Mouse (Mus musculus) bone marrow, adult 2 months (tissue): ENCODE measurements around the gene D630036H23Rik. TPM values are rescaled to one million over a fixed set of nuclear protein-coding genes. Genes with fewer than 3 reads are reported as not detected.
"Not testable (repeated sequence)": the region's sequence is repeated elsewhere in the genome, so short reads cannot be mapped to it uniquely, and the experiment has no call there.

Source experiments
- H3K27ac ChIP-seq: fragments of 200-500 bp; 2 replicates; pipeline ENCODE4 v1.5.1; 2012; ENCODE audit warnings: low read depth, mild to moderate bottlenecking, control low read depth, inconsistent platforms, low read length; ENCODE audit not compliant: control insufficient read depth, poor library complexity, insufficient read depth
- H3K4me1 ChIP-seq: fragments of 200-500 bp; 2 replicates; pipeline ENCODE4 v1.6.1; 2011; ENCODE audit warnings: low read length; ENCODE audit not compliant: control insufficient read depth, insufficient read depth
- H3K4me3 ChIP-seq: fragments of 200-500 bp; replicated peaks from 2 replicates; pipeline ENCODE3; 2011; ENCODE audit warnings: mild to moderate bottlenecking, low read depth, low read length, control low read depth; ENCODE audit not compliant: control insufficient read depth
- CTCF ChIP-seq: fragments of 200-500 bp; IDR thresholded peaks from 2 replicates; pipeline ENCODE4 v1.5.1; 2011; ENCODE audit warnings: low read length, control low read depth; ENCODE audit not compliant: control insufficient read depth, insufficient read depth
- POLR2A ChIP-seq: fragments of 200-500 bp; IDR thresholded peaks from 2 replicates; pipeline ENCODE4 v1.6.1; 2011; ENCODE audit warnings: low read depth, mild to moderate bottlenecking, control low read depth, low read length, borderline replicate concordance; ENCODE audit not compliant: control insufficient read depth
- WGBS: fragments of 180-500 bp; shearing (Covaris S2); methylation state at CpG from one replicate; pipeline ENCODE4 v1.1.7; 2018; 5-methylcytosine and 5-hydroxymethylcytosine counted together
- polyA plus RNA-seq: library from polyadenylated mRNA; stranded (reverse); fragments of >200 nt; gene quantifications from 2 replicates; pipeline ENCODE4 v1.2.4, GENCODE M21; 2011; ENCODE audit warnings: low replicate concordance; ENCODE audit not compliant: missing spikeins, insufficient read depth, insufficient read length

D630036H23Rik gene
- polyA plus RNA-seq, 1 experiment = not detected

GRCm38 (mm10) chr12:36380254-36380653 lies 1.7 kb downstream of the D630036H23Rik start:
- 66% methylated on average over 3 of the region's 3 CpGs for WGBS
- Histone ChIP-seq H3K27ac (no peak overlapping the region), H3K4me1 (no peaks in the 10 kb centered on the region; the same call in 1 of the 2 replicates), H3K4me3 (no peak overlapping the region)
- no peak for TF ChIP-seq POLR2A
- no peak for TF ChIP-seq CTCF

GRCm38 (mm10) chr12:36376391-36376790 lies 5.6 kb downstream of the D630036H23Rik start:
- 74% methylated on average over 3 of the region's 4 CpGs for WGBS
- H3K27ac ChIP-seq, H3K4me3 ChIP-seq, H3K4me1 ChIP-seq: not testable (repeated sequence)

GRCm38 (mm10) chr12:36373237-36373998 lies 8.6 kb downstream of the D630036H23Rik start:
- TF ChIP-seq CTCF (no peak), POLR2A (no peak)
- H3K4me1 ChIP-seq = no peaks in the 10 kb centered on the region

GRCm38 (mm10) chr12:36364013-36364412 lies 18.0 kb downstream of the D630036H23Rik start:
- no peaks in the 10 kb centered on the region for H3K4me1 ChIP-seq
- H3K4me3 ChIP-seq = no peak overlapping the region
- WGBS = 87% methylated on average over 4 of the region's 4 CpGs
- no peak for TF ChIP-seq CTCF
- no peak for TF ChIP-seq POLR2A
- H3K27ac ChIP-seq = no peak overlapping the region

More at GRCm38 (mm10) chr12:36373237-36373998, 8.6 kb downstream of the D630036H23Rik start:
- 52% methylated on average over 4 of the region's 4 CpGs for WGBS
- Histone ChIP-seq H3K4me3 (no peak overlapping the region), H3K27ac (no peak overlapping the region)

- Histone ChIP-seq H3K27ac (no peak overlapping the region), H3K4me1 (no peaks in the 10 kb centered on the region), H3K4me3 (no peak overlapping the region)
- TF ChIP-seq POLR2A = no peak
- no peak for TF ChIP-seq CTCF
- WGBS = 78% methylated on average over 5 of the region's 5 CpGs
These were observed 21.3 kb downstream of the D630036H23Rik start for GRCm38 (mm10) chr12:36360693-36361092.

- 78% methylated on average over 3 of the region's 3 CpGs for WGBS
- TF ChIP-seq POLR2A (no peak), CTCF (no peak)
These were observed 21.9 kb downstream of the D630036H23Rik start for GRCm38 (mm10) chr12:36360064-36360463.

GRCm38 (mm10) chr12:36344131-36344530 lies 37.9 kb downstream of the D630036H23Rik start:
- Histone ChIP-seq H3K4me3 (no peak overlapping the region), H3K4me1 (no peaks in the 10 kb centered on the region), H3K27ac (no peak overlapping the region)
- 79% methylated on average over 4 of the region's 4 CpGs for WGBS
- TF ChIP-seq POLR2A (no peak), CTCF (no peak)

More at GRCm38 (mm10) chr12:36360064-36360463, 21.9 kb downstream of the D630036H23Rik start:
- Histone ChIP-seq H3K27ac (no peak overlapping the region), H3K4me3 (no peak overlapping the region), H3K4me1 (no peaks in the 10 kb centered on the region)

- 73% methylated on average over 9 of the region's 9 CpGs for WGBS
- Histone ChIP-seq H3K27ac (no peak overlapping the region), H3K4me1 (no peaks in the 10 kb centered on the region), H3K4me3 (no peak overlapping the region)
- TF ChIP-seq POLR2A = no peak
- no peak for TF ChIP-seq CTCF
These were observed 48.1 kb downstream of the D630036H23Rik start for GRCm38 (mm10) chr12:36333837-36334281.
